Mouse (Mus musculus) CH12.LX (cell line): ENCODE data around the gene Clec2l.

ENCODE experiments used
- CTCF ChIP-seq, 2 experiments: IDR thresholded peaks in 1 of 2; conservative IDR thresholded peaks in 1 of 2; 2 replicates each; pipeline ENCODE4 v1.5.1; 2011 to 2012; ENCODE audit warnings: low read depth in 2 of 2, low read length in 2 of 2, improper control_type of control experiment in 1 of 2, inconsistent platforms in 1 of 2, mild to moderate bottlenecking in 1 of 2, moderate library complexity in 1 of 2
- EP300 ChIP-seq: IDR thresholded peaks from 2 replicates; pipeline ENCODE4 v1.6.1; 2011; ENCODE audit warnings: low read length, improper control_type of control experiment
- HCFC1 ChIP-seq: IDR thresholded peaks from 2 replicates; pipeline ENCODE4 v1.6.1; 2012; ENCODE audit warnings: low read depth, mild to moderate bottlenecking, inconsistent platforms, low read length, improper control_type of control experiment
- MAX ChIP-seq: IDR thresholded peaks from 2 replicates; pipeline ENCODE4 v1.6.1; 2011; ENCODE audit warnings: low read length, improper control_type of control experiment
- MXI1 ChIP-seq: IDR thresholded peaks from 2 replicates; pipeline ENCODE4 v1.6.1; 2011; ENCODE audit warnings: mild to moderate bottlenecking, low read depth, low read length, improper control_type of control experiment
- NELFE ChIP-seq: IDR thresholded peaks from 2 replicates; pipeline ENCODE4 v1.6.1; 2011; ENCODE audit warnings: low read depth, low read length, improper control_type of control experiment
- POLR2A ChIP-seq: IDR thresholded peaks from 2 replicates; pipeline ENCODE4 v1.6.1; 2011; ENCODE audit warnings: low read depth, mild to moderate bottlenecking, improper control_type of control experiment, low read length
- SMC3 ChIP-seq: IDR thresholded peaks from 2 replicates; pipeline ENCODE4 v1.6.1; 2011; ENCODE audit warnings: low read depth, low read length, improper control_type of control experiment

DNA sequence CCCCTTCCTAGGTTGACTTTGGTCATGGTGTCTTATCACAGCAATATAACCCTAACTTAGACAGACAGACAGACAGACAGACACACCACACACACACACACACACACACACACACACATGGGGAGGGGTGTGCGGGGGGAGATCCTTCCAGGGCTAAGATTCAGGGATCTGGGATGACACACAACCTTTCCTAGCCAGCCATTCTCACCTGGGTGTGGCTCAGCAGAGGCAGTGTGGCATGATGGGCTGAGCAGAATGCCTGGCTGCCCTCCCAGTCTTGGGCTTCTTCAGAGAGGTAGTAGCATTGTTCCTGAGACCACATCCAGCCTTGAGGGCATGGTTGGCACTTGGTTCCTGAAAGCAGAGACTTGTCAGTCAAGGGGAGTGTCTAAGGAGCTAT, 33.3 kb upstream of the Clec2l start:
- no peak for TF ChIP-seq MXI1
- TF ChIP-seq EP300, result no peak
- TF ChIP-seq SMC3, result no peak
- TF ChIP-seq CTCF (conservative IDR thresholded peaks at IDR 0.05 in 1 of 2, IDR thresholded peaks at IDR 0.05 in 1 of 2; ENCODE audit: low read depth in 2 of 2, low read length in 2 of 2), result no peak
- TF ChIP-seq HCFC1, result no peak
- TF ChIP-seq NELFE, result no peak
- TF ChIP-seq POLR2A, result no peak
- TF ChIP-seq MAX, result no peak
